Mouse (Mus musculus) C3H10T1/2 (cell line): Measurements from ENCODE around the gene Fam83e. TPM values are rescaled to one million over a fixed set of nuclear protein-coding genes. Genes with fewer than 3 reads are reported as not detected.

Experiments
- polyA plus RNA-seq, 2 experiments: library from polyadenylated mRNA; unstranded; fragments of >200 nt; fragmentation: generic; extraction: Trizol; gene quantifications; one replicate each; pipeline ENCODE4 v1.2.1; 2012; ENCODE audit warnings: missing spikeins in 2 of 2

The Fam83e gene
- polyA plus RNA-seq = under 1 TPM; 0.05 to 0.09 TPM

GRCm38 (mm10) chr7:45720413-45721233 lies at the start of gene Fam83e:
Fam83e (plus strand) TSS chr7:45721212.

GRCm38 (mm10) chr7:45683396-45684050 lies 37.5 kb upstream of the Fam83e start, which contains the start of gene Ntn5:
Ntn5 (plus strand) TSS chr7:45684022.

GRCm38 (mm10) chr7:45693921-45694591 lies 27.0 kb upstream of the Fam83e start, which contains the start of gene Sec1:
Sec1 (minus strand) TSS chr7:45694402.

GRCm38 (mm10) chr7:45699523-45700141 lies 21.4 kb upstream of the Fam83e start, which contains the start of gene Car11:
Car11 (plus strand) TSS chr7:45699843.

GRCm38 (mm10) chr7:45704730-45705442 lies 16.1 kb upstream of the Fam83e start, which contains the start of gene Dbp:
Dbp (plus strand) TSS chr7:45705088.

GRCm38 (mm10) chr7:45715090-45715708 lies 5.8 kb upstream of the Fam83e start, which contains the start of gene Rpl18:
Rpl18 (plus strand) TSS chr7:45715457.

GRCm38 (mm10) chr7:45717918-45718297 lies 3.1 kb upstream of the Fam83e start, which contains the start of gene Sphk2:
Sphk2 (minus strand) TSS chr7:45718002.

GRCm38 (mm10) chr7:45725713-45726112 lies 4.7 kb downstream of the Fam83e start, which contains the start of gene Spaca4:
Spaca4 (minus strand) TSS chr7:45725813.

Other genes starting within 250 kb of the Fam83e start
- gene Tulp2, start 239.3 kb upstream of the Fam83e start, polyA plus RNA-seq = 1 to 10 TPM in 1 of 2 experiments, under 1 TPM in 1; 0.09 to 1.7 TPM
- not detected for gene Gm45808, start 234.4 kb upstream of the Fam83e start, polyA plus RNA-seq
- gene Dhdh, start 232.4 kb upstream of the Fam83e start, polyA plus RNA-seq = under 1 TPM; 0.07 to 0.21 TPM
- gene Nucb1, start 210.8 kb upstream of the Fam83e start, polyA plus RNA-seq = 100 to 1,000 TPM in 1 of 2 experiments, 10 to 100 TPM in 1; 66.5 to 268 TPM
- 10 to 100 TPM in 1 of 2 experiments, 1 to 10 TPM in 1; 9.1 to 24.6 TPM for gene Ppp1r15a, start 194.9 kb upstream of the Fam83e start, polyA plus RNA-seq
- 10 to 100 TPM in 1 of 2 experiments, under 1 TPM in 1; 0.27 to 17.6 TPM for gene Plekha4, start 194.9 kb upstream of the Fam83e start, polyA plus RNA-seq
- gene Hsd17b14, start 166.3 kb upstream of the Fam83e start, polyA plus RNA-seq = 1 to 10 TPM in 1 of 2 experiments, under 1 TPM in 1; 0.71 to 5.8 TPM
- 10 to 100 TPM; 37.7 to 68.6 TPM for gene Bcat2, start 151.1 kb upstream of the Fam83e start, polyA plus RNA-seq
- under 1 TPM in 1 of 2 experiments, not detected in 1; 0.27 TPM for gene Fgf21, start 105.7 kb upstream of the Fam83e start, polyA plus RNA-seq
- not detected for gene Fut1, start 103.9 kb upstream of the Fam83e start, polyA plus RNA-seq
- gene Izumo1, start 99.4 kb upstream of the Fam83e start, polyA plus RNA-seq = not detected
- under 1 TPM; 0.05 to 0.07 TPM for gene Rasip1, start 93.7 kb upstream of the Fam83e start, polyA plus RNA-seq
- 1 to 10 TPM in 1 of 2 experiments, under 1 TPM in 1; 0.05 to 1.3 TPM for gene Mamstr, start 81.2 kb upstream of the Fam83e start, polyA plus RNA-seq
- gene Fut2, start 54.8 kb upstream of the Fam83e start, polyA plus RNA-seq = under 1 TPM in 1 of 2 experiments, not detected in 1; 0.06 TPM
- gene Ntn5, start 37.2 kb upstream of the Fam83e start, polyA plus RNA-seq = 1 to 10 TPM in 1 of 2 experiments, under 1 TPM in 1; 0.04 to 3.3 TPM
- gene Sec1, start 26.8 kb upstream of the Fam83e start, polyA plus RNA-seq = 1 to 10 TPM in 1 of 2 experiments, under 1 TPM in 1; 0.42 to 1.3 TPM
- 10 to 100 TPM in 1 of 2 experiments, under 1 TPM in 1; 0.81 to 21.1 TPM for gene Car11, start 21.4 kb upstream of the Fam83e start, polyA plus RNA-seq
- gene Dbp, start 16.1 kb upstream of the Fam83e start, polyA plus RNA-seq = 10 to 100 TPM; 13.0 to 47.5 TPM
- gene Rpl18, start 5.8 kb upstream of the Fam83e start, polyA plus RNA-seq = 1,000 to 10,000 TPM; 3,564 to 8,503 TPM
- 10 to 100 TPM; 13.6 to 20.8 TPM for gene Sphk2, start 3.2 kb upstream of the Fam83e start, polyA plus RNA-seq
- under 1 TPM in 1 of 2 experiments, not detected in 1; 0.12 TPM for gene Spaca4, start 4.6 kb downstream of the Fam83e start, polyA plus RNA-seq
- gene Lmtk3, start 62.5 kb downstream of the Fam83e start, polyA plus RNA-seq = under 1 TPM; 0.12 to 0.25 TPM
- gene Sult2b1, start 63.5 kb downstream of the Fam83e start, polyA plus RNA-seq = under 1 TPM; 0.11 to 0.41 TPM
- 100 to 1,000 TPM; 107 to 115 TPM for gene Cyth2, start 93.4 kb downstream of the Fam83e start, polyA plus RNA-seq
- under 1 TPM; 0.09 to 0.12 TPM for gene Kcnj14, start 103.6 kb downstream of the Fam83e start, polyA plus RNA-seq
- 10 to 100 TPM; 21.2 to 84.5 TPM for gene Grwd1, start 109.7 kb downstream of the Fam83e start, polyA plus RNA-seq
- gene Kdelr1, start 151.6 kb downstream of the Fam83e start, polyA plus RNA-seq = 100 to 1,000 TPM; 128 to 197 TPM
- gene Grin2d, start 157.2 kb downstream of the Fam83e start, polyA plus RNA-seq = 1 to 10 TPM in 1 of 2 experiments, under 1 TPM in 1; 0.42 to 2.0 TPM
- gene Syngr4, start 175.5 kb downstream of the Fam83e start, polyA plus RNA-seq = 1 to 10 TPM in 1 of 2 experiments, under 1 TPM in 1; 0.63 to 2.8 TPM
- gene Tmem143, start 175.7 kb downstream of the Fam83e start, polyA plus RNA-seq = 10 to 100 TPM in 1 of 2 experiments, 1 to 10 TPM in 1; 6.6 to 20.6 TPM
- 1,000 to 10,000 TPM in 1 of 2 experiments, 100 to 1,000 TPM in 1; 899 to 1,094 TPM for gene Emp3, start 200.2 kb downstream of the Fam83e start, polyA plus RNA-seq
- gene Ccdc114, start 202.9 kb downstream of the Fam83e start, polyA plus RNA-seq = under 1 TPM; 0.41 to 0.73 TPM